10 mouse cellular contexts compared by ENCODE assay signal in the genomic region with DNA sequence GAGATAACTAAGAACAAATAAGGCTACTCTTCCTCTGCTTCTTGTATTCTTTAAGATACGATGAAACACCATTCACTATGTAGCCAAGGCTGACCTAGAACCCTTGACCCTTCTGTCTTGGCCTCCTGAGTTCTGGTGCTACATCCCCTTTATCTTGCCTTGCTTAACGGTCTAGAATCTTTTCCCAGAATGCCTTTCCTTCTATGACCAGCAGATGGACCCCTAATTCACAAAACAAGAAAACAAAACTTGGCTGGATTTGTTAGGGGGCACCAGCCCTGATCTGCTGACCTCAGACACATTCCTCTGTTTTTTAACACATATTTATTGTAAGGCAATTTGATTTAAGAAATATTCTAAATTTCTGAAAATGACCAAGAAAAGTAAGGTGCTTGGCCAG. TPM values are rescaled to one million over a fixed set of nuclear protein-coding genes. Genes with fewer than 3 reads are reported as not detected.
DNase-seq lines count a peak whose midpoint lies in the region; ATAC-seq and TF ChIP-seq lines count a peak whose summit lies in the region.
"Had no signal": no experiment of that assay in that cellular context is flagged by ENCODE, and none has a peak within 500 bp of the region (broad histone marks: within the 10 kb centered on the region; RNA-seq: fewer than 3 reads in every experiment).

No protein-coding gene starts in this region.

- no peak overlapping the region for H3K27ac ChIP-seq in left cerebral cortex, adult 2 months

- no peak overlapping the region for H3K4me3 ChIP-seq in left cerebral cortex, adult 2 months

- intact Hi-C loops in left cerebral cortex, adult 2 months (cut with DNase I), result loop anchor here (2.0 kb wide), 2 partner anchors 88 to 108 kb away; no protein-coding TSS in a partner anchor

- ATAC-seq in megakaryocyte-erythroid progenitor cell, adult 5-6 weeks (replicated peaks; ENCODE audit: low FRiP score, low TSS enrichment, poor library complexity, severe bottlenecking), result no peak

- peak; percentile 32 for DNase-seq in adrenal gland, postnatal 10 days
- no peak for DNase-seq in adrenal gland, adult 2 months
- no peak for DNase-seq in left cerebral cortex, adult 2 months (ENCODE audit: extremely low spot score in 1 of 2, low spot score in 2 of 2)
- no peak for DNase-seq in left cerebral cortex, adult 8-10 months (ENCODE audit: low spot score in 2 of 2)
- peak; percentile 79 for DNase-seq in R1 (ENCODE audit: low read depth, low spot score)
- DNase-seq in induced T-regulatory cell, adult 2 months (ENCODE audit: low read depth), result peak; percentile 81
- DNase-seq in layer of hippocampus, adult 9-10 months (ENCODE audit: low spot score), result no peak

- TF ChIP-seq CTCF in left cerebral cortex, adult 2 months (IDR thresholded peaks at IDR 0.05), result peak; percentile 85

RNA-seq across cellular contexts. Expression of a gene that starts 1.9 kb away (rescaled TPM):
- under 1 TPM; 0.42 to 0.48 TPM for total RNA-seq in adrenal gland, postnatal 10 days (2021)
- under 1 TPM in 1 of 2 experiments, not detected in 1; 0.45 TPM for total RNA-seq in adrenal gland, adult 2 months (2021)
- polyA plus RNA-seq in adrenal gland, adult 2 months (2012; rRNA removed), result not detected in 2 replicates
- not detected for total RNA-seq in left cerebral cortex, adult 2 months (2021)
- under 1 TPM in 1 of 4 experiments, not detected in 3; 0.63 TPM for total RNA-seq in left cerebral cortex, adult 8-10 months (2022)
- not detected in 2 replicates for total RNA-seq in megakaryocyte-erythroid progenitor cell, adult 5-6 weeks (2014; fragmentation: Nextera tagmentation)
- total RNA-seq in megakaryocyte-erythroid progenitor cell, adult 5-6 weeks (2017), result not detected in 2 replicates
- polyA plus RNA-seq: C2C12 had no signal

RNA-seq across cellular contexts. Expression of a gene that starts 2.6 kb away (rescaled TPM):
- 1 to 10 TPM; 4.9 to 9.8 TPM for total RNA-seq in adrenal gland, postnatal 10 days (2021)
- under 1 TPM in 1 of 2 experiments, not detected in 1; 0.23 TPM for total RNA-seq in adrenal gland, adult 2 months (2021)
- 0.22 and 0.31 TPM in 2 replicates for polyA plus RNA-seq in adrenal gland, adult 2 months (2012; rRNA removed)
- total RNA-seq in left cerebral cortex, adult 2 months (2021), result not detected
- total RNA-seq in left cerebral cortex, adult 8-10 months (2022), result not detected
- total RNA-seq in megakaryocyte-erythroid progenitor cell, adult 5-6 weeks (2014; fragmentation: Nextera tagmentation), result not detected in 2 replicates
- total RNA-seq in megakaryocyte-erythroid progenitor cell, adult 5-6 weeks (2017), result not detected in 2 replicates
- polyA plus RNA-seq: C2C12 had no signal

RNA-seq across cellular contexts. Expression of a gene that starts 8.8 kb away (rescaled TPM):
- total RNA-seq in adrenal gland, postnatal 10 days (2021), result 100 to 1,000 TPM; 276 to 295 TPM
- total RNA-seq in adrenal gland, adult 2 months (2021), result 100 to 1,000 TPM; 269 to 295 TPM
- 227 and 268 TPM in 2 replicates for polyA plus RNA-seq in adrenal gland, adult 2 months (2012; rRNA removed)
- total RNA-seq in left cerebral cortex, adult 2 months (2021), result 100 to 1,000 TPM; 164 to 169 TPM
- 100 to 1,000 TPM; 187 to 213 (median 191) TPM for total RNA-seq in left cerebral cortex, adult 8-10 months (2022)
- 299 and 333 TPM in 2 replicates for total RNA-seq in megakaryocyte-erythroid progenitor cell, adult 5-6 weeks (2014; fragmentation: Nextera tagmentation)
- 225 and 305 TPM in 2 replicates for total RNA-seq in megakaryocyte-erythroid progenitor cell, adult 5-6 weeks (2017)

RNA-seq across cellular contexts. Expression of a gene that starts 11.3 kb away (rescaled TPM):
- total RNA-seq in adrenal gland, postnatal 10 days (2021), result under 1 TPM; 0.55 to 0.84 TPM
- total RNA-seq in adrenal gland, adult 2 months (2021), result 1 to 10 TPM in 1 of 2 experiments, under 1 TPM in 1; 0.52 to 1.5 TPM
- 0.51 TPM in 1 of 2 replicates, not detected in the other for polyA plus RNA-seq in adrenal gland, adult 2 months (2012; rRNA removed)
- 1 to 10 TPM in 1 of 2 experiments, not detected in 1; 1.1 TPM for total RNA-seq in left cerebral cortex, adult 2 months (2021)
- total RNA-seq in left cerebral cortex, adult 8-10 months (2022), result 1 to 10 TPM in 1 of 4 experiments, not detected in 3; 1.1 TPM
- not detected in 2 replicates for total RNA-seq in megakaryocyte-erythroid progenitor cell, adult 5-6 weeks (2014; fragmentation: Nextera tagmentation)
- total RNA-seq in megakaryocyte-erythroid progenitor cell, adult 5-6 weeks (2017), result not detected in 2 replicates
- polyA plus RNA-seq: C2C12 had no signal

RNA-seq across cellular contexts. Expression of a gene that starts 16.4 kb away (rescaled TPM):
- total RNA-seq in adrenal gland, postnatal 10 days (2021), result not detected
- not detected for total RNA-seq in adrenal gland, adult 2 months (2021)
- not detected in 2 replicates for polyA plus RNA-seq in adrenal gland, adult 2 months (2012; rRNA removed)
- not detected for total RNA-seq in left cerebral cortex, adult 2 months (2021)
- total RNA-seq in left cerebral cortex, adult 8-10 months (2022), result not detected
- not detected in 2 replicates for total RNA-seq in megakaryocyte-erythroid progenitor cell, adult 5-6 weeks (2014; fragmentation: Nextera tagmentation)
- not detected in 2 replicates for total RNA-seq in megakaryocyte-erythroid progenitor cell, adult 5-6 weeks (2017)
- polyA plus RNA-seq: C2C12; stomach, embryonic 16.5 days had no signal

Comparison
In these comparisons a context has a peak if more than half of its experiments do, and no peak if none do; other contexts are left out.
1. DNase-seq: peak in adrenal gland, postnatal 10 days (single experiment), R1 (single experiment) and induced T-regulatory cell, adult 2 months (single experiment); none in adrenal gland, adult 2 months (single experiment), left cerebral cortex, adult 2 months (0 of 2), left cerebral cortex, adult 8-10 months (0 of 2) and layer of hippocampus, adult 9-10 months (single experiment).
2. RNA of a gene that starts 2.6 kb away (total RNA-seq): 4.9 to 9.8 TPM in adrenal gland, postnatal 10 days; 0.23 TPM in adrenal gland, adult 2 months, not detected in left cerebral cortex, adult 2 months, not detected in left cerebral cortex, adult 8-10 months and not detected in megakaryocyte-erythroid progenitor cell, adult 5-6 weeks; every median in the first group is over 4 times any median in the second.